Mouse (Mus musculus): ENCODE results near the gene Hist1h2ah.

The Hist1h2ah gene

GRCm38 (mm10) chr13:22039364-22039763, 4.0 kb upstream of the Hist1h2ah start:
- no peak for DNase-seq (ENCODE audit: low spot score)

- no peak for DNase-seq (ENCODE audit: low spot score)
Observed at GRCm38 (mm10) chr13:22037415-22037814, 2.0 kb upstream of the Hist1h2ah start.

DNA sequence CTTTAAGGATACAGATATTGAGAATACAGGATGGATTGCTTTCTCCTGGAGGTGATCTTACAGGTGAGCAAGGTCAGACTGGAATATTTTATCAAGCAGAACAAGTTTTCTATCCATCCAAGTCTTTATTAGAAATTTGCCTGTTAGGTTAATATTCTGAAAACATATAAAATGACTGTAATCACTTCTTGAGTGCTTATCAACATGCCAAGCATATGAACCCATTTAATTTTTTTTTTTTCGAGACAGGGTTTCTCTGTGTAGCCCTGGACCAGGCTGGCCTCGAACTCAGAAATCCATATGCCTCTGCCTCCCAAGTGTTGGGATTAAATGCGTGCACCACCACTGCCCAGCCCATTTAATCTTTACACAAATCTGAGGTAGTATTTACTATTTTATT, 1.6 kb upstream of the Hist1h2ah start:
- DNase-seq (ENCODE audit: low spot score): no peak

DNA sequence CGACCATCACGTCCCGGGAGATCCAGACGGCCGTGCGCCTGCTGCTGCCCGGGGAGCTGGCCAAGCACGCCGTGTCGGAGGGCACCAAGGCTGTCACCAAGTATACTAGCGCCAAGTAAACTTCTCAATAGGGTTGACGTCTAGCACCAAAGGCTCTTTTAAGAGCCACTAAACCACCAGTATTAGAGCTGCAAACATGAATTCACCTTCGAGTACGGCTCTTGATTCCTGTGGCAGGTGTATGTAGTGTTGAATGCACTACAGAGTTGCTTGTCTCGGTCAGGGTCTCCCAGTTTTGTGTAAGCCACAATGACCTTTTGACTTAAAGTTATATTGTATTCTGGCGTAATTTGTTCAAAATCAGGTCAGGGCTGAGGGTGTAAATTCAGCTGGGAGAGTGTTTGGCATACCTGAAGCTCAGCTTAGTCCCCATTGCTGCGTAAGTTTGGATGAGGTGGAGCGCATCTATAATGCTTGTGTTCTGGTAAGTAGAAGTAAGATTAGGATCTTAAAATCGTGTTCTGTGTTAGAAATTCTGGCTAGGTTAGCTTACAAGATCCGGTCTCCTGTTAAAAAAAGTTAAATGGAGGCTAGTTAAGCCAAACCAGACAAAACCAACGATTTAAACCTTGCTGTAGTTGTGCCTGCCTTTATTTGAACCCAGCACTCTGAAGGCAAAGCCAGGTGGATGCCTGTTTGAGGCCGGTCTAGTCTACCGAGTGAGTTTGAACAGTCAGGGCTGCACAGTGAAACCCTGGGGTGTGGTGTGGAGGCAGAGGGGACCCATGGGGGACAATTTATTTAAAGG, 985 bp upstream of the Hist1h2ah start:
- no peak for DNase-seq (ENCODE audit: low spot score)

GRCm38 (mm10) chr13:22034443-22035266, 713 bp downstream of the Hist1h2ah start:
- DNase-seq (ENCODE audit: low spot score): no peak

DNA sequence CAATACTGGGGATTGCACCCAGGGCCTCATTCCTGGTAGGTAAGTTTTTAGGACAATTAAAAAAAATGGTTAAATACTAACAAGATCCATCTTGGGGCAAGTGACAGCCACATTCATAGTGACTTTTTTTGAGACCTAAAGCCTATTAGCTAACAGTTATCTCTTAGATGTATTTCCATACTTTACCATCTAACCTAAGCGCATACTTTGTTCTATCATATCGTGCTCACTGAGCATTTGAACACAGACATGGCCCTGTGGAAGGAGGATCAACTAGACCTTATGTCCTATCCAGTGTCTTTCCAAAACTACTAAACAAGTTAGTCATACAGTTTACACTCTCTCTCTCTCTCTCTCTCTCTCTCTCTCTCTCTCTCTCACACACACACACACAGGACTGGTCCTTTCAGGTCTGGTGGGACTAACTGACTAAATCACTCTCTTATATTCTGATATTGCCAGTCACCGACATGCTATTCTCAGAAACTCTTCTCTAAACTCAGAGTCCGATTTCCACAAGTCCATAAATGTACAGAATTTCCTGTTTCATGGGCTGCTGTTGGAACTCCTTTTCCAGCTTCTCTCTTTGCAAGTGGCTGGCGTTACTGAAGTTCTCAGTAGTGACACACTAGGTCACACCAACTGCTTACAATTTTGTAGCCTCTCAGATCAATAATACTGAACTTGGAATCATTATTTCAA, 1.5 kb downstream of the Hist1h2ah start:
- DNase-seq (ENCODE audit: low spot score): no peak

- DNase-seq (ENCODE audit: low spot score): no peak
Observed at GRCm38 (mm10) chr13:22030493-22030892, 4.9 kb downstream of the Hist1h2ah start.

DNA sequence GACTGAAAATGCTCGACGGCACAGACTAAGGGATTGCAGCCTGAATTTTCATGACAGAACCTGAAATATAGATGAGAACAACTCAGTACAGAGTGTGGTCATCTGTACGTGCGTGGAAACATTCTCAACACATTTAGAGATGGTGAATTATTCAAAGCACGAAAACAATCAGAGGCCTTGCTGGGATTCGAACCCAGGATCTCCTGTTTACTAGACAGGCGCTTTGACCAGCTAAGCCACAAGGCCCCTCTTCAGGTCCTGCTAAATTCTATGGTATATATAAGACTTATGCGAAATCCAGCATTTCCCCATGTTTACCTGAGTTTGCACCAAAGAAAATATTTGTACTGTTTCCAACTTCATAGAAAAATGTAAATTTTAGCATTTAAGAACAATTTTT, 5.4 kb downstream of the Hist1h2ah start:
- DNase-seq (ENCODE audit: low spot score): no peak

DNA sequence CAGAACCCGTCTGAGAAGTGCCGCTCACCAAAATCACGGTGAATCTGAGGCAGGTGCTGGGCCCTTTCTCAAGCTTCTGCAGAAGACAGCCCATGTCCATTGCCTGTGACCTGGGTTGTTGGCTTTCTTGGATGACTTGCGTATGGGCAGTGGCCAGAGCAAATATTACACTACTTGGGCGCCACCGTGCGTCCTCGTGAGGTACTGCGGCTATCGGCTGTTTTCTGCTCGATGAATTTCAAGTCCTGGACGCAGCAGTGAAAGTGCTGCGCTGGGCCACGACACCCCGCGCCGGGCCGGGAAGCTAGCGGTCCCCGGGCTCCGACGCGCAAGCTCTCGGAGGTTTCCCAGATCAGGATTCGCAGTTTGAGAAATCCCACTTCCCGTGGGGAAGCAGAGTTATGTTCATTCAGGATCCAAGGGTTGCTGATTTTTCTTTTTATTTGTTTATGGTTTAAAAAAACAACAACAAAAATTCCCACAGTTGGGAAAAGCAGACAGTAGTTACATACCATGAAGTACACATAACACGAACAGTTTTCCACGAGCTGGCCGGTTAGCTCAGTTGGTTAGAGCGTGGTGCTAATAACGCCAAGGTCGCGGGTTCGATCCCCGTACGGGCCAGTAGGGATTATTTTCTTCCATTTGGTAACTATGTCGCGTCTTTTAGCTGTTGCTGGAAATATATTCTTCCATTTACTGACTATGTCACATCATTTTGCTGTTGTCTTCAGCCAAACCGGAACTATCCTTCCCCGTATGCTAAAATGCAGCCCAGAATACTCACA, 6.5 kb downstream of the Hist1h2ah start:
- peak; percentile 92 for DNase-seq (ENCODE audit: low spot score)

DNA sequence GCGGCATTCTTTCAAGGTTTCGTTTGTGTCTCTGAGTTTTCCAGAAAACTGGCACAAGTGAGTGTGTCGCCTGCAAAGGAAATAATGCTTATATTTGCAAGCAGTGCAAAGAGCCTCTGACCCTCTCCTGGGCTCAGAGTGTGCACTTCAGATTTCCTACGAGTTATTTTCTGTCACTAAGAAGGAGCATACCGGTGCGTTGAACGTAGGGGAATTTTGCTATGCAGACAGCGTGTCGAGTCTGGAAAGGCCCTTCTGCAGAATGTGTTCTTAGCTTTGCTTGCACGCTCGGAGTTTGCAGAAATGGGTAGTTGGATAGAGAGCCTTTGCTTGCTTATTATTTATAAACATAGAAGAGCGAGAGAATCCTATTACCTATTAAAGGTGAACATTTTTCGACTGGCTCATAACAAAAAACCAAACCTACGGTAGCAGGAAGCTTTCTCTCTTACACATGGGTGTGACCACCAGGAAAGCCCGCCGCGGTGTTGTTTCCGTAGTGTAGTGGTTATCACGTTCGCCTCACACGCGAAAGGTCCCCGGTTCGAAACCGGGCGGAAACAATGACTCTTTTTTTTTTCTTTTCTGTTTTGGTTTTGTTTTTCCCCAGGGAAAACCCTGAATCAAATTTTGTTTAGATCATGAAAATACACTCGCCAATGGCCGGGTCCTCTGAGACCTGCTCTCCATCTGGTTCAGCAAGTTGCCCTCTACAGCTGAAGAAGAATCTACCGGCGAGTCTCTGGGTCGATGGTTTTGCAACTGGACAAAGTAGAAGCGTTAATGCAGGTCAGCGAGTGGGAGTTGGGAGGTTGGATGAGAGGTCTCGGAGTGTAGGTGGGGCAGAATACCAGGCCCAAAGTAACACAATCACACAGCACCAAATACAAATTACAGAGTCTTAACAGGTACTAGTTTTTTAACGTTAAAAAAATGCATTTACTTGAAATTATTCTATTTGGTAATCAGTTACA, 9.0 kb downstream of the Hist1h2ah start:
- peak; percentile 81 for DNase-seq (ENCODE audit: low spot score)

GRCm38 (mm10) chr13:22022241-22022640, 13.1 kb downstream of the Hist1h2ah start:
- no peak for DNase-seq (ENCODE audit: low spot score)

- no peak for DNase-seq (ENCODE audit: low spot score)
Observed at GRCm38 (mm10) chr13:22021581-22021980, 13.8 kb downstream of the Hist1h2ah start.

GRCm38 (mm10) chr13:22020901-22021339, 14.4 kb downstream of the Hist1h2ah start:
- no peak for DNase-seq (ENCODE audit: low spot score)

DNA sequence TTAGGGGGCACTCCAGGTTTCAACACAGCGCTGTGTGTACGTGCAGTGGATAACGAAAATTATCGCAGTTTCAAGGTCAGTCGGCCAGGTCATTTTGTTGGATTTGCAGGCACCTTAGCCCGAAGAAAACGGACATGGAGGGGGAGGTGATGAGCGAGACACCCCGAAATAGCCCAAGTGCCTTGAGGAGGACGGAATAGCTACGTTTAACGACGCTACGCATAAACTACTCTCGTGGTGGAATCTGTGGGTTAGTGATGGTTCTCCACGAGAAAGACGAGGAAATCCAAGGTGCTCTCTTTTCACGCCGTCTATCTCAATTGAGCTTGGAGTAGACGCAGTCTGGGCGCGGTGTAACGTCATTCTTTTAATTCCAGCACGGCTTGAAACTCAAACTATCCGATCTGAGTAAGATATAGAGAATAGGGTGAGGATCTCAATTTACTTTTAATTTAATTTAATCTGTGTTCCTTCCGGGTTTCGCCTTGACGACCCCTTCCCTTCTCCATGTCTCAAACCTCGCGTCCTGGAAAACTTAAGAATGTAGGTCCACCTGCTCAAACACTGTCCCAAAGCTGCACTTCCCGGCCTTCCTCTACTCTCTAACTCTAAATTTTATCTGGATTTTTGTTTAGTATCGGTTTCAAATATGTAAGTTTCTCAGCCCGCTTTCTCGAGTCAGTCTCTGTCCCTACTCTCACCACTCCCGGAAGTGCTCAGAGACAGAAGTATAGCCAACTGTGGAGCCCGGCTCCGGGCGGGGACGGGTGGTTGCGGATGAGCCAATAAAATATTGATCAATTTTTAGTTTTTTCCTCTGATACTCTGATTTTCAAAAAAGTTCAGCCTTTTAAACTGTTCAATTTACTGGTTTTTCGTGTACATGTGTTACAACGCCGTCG, 15.2 kb downstream of the Hist1h2ah start:
- DNase-seq (ENCODE audit: low spot score): no peak

- DNase-seq (ENCODE audit: low spot score): no peak
Observed at GRCm38 (mm10) chr13:22015479-22016450, 19.6 kb downstream of the Hist1h2ah start.

DNA sequence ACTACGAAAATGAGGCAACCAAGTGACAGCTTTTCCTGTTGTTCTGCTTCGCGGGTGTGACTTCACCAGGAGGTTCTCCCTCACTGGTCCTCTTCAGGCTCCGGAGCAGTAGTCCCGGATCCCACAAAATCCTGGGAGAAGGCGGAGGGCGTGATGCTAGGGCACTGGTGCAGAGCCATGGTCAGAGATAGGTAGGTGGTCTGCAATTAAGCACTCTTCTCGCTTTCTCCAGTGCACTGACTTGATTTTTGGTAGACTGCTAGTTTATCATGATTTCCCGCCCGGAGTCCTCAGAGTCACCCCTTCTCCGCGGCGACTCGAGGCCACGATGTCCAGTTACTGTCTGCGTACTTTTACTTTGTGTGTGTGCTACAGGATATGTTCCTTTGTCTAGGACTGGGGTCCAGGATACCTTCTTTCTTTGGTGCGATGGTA, 20.9 kb downstream of the Hist1h2ah start:
- no peak for DNase-seq (ENCODE audit: low spot score)

GRCm38 (mm10) chr13:22013716-22014115, 21.7 kb downstream of the Hist1h2ah start:
- DNase-seq (ENCODE audit: low spot score): no peak

DNA sequence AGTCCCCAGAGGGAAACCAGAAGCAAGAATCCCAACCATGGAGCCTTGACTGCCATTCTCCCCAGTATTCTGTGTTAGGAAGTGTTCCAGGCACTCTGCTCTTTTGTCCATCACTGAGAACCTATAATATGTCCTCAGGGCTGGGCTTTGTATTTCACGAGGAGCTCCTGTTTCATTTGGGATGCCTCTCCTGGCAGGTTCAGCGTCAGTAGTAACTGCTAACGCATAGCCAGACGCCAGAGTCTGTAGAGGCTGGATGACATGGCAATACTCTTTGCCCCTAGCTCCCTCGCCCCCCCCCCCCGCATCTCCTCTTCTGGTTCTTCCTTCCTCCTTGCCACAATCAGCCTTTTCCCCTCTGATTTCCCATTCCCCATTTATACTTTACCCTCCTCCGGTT, 25.7 kb downstream of the Hist1h2ah start, which contains the start of gene Prss16:
Gene Prss16, minus strand, starts transcription at position 101 of the 400 bp plus-strand sequence.
- no peak for DNase-seq (ENCODE audit: low spot score)
